In the genomic region with DNA sequence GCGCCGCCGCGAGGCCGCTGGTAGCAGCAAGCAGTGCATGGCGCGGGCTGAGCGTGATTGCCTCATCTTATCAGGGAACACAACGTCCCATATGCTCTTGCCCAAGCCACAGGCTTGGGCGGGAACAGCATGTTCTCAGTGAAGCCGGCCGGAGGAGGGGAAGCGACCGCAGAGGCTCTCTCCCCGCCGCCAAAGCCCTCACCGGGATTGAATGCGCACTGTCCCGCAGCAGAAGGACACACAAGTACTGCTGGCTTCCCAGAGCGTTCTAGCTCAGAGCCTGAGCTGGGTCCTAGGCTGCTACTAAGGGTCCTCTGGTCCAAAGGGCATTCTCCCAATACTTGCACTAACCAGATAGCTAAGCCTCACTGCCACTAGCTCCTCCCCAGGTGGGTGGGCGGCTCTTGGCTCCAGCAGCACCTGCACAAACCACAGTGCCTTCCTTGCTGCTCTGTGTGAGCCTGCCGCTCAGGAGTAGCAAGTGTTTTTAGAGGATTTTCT, we compare ENCODE assay signal across 8 mouse cellular contexts. TPM values are rescaled to one million over a fixed set of nuclear protein-coding genes. Genes with fewer than 3 reads are reported as not detected.
DNase-seq lines count a peak whose midpoint lies in the region; ATAC-seq and TF ChIP-seq lines count a peak whose summit lies in the region.

No protein-coding gene starts in this region.

- peak overlapping the region; percentile 98 for H3K27ac ChIP-seq in brown adipose tissue, adult 24 weeks (replicated peaks; ENCODE audit: low read depth, low read length)
- 0 out of 2 replicates have a peak overlapping the region, but pooled peaks have one; percentile 24 for H3K27ac ChIP-seq in heart, embryonic 11.5 days (ENCODE audit: low read depth, low read length)
- peak overlapping the region; percentile 79 for H3K27ac ChIP-seq in kidney, embryonic 16.5 days (ENCODE audit: low read length)
- peak overlapping the region; percentile 98 for H3K27ac ChIP-seq in liver, adult 2 months (replicated peaks; ENCODE audit: insufficient read depth, low read depth, low read length)

- under 1% methylated on average over 22 of the region's 22 CpGs for WGBS in heart, embryonic 11.5 days (ENCODE audit: insufficient replicate concordance)
- 2% methylated on average over 22 of the region's 22 CpGs for WGBS in kidney, embryonic 16.5 days
- WGBS in liver, adult 2 months: under 1% methylated on average over 22 of the region's 22 CpGs

- peak overlapping the region; percentile 78 for H3K4me2 ChIP-seq in heart, embryonic 11.5 days
- H3K4me2 ChIP-seq in kidney, embryonic 16.5 days (replicated peaks; ENCODE audit: low read depth, low read length): peak overlapping the region; percentile 78

- no peaks in the 10 kb centered on the region for H3K36me3 ChIP-seq in heart, embryonic 11.5 days (ENCODE audit: control insufficient read depth, insufficient read depth, low read length)
- H3K36me3 ChIP-seq in kidney, embryonic 16.5 days (ENCODE audit: insufficient read depth, low read length): no peaks in the 10 kb centered on the region
- no peaks in the 10 kb centered on the region for H3K36me3 ChIP-seq in liver, adult 2 months (ENCODE audit: control insufficient read depth, insufficient read depth, low read length)

- H3K79me2 ChIP-seq in liver, adult 2 months (ENCODE audit: control insufficient read depth, insufficient read depth, low read length): peaks cover 41% of the 10 kb centered on the region; the same call in 1 of the 2 replicates

- DNase-seq in CD4-positive helper T cell, adult 2 months (ENCODE audit: low read depth, low spot score): peak; percentile 74
- DNase-seq in liver, adult 2 months (ENCODE audit: extremely low read depth, low read depth, low spot score): peak; percentile 95
- DNase-seq in spleen, postnatal 36 days (ENCODE audit: low spot score in 2 of 2): peak; percentile 79 to 80

- no peaks in the 10 kb centered on the region for H3K27me3 ChIP-seq in heart, embryonic 11.5 days (ENCODE audit: control insufficient read depth, insufficient read depth, low read length)
- H3K27me3 ChIP-seq in kidney, embryonic 16.5 days (ENCODE audit: insufficient read depth, low read length): no peaks in the 10 kb centered on the region
- H3K27me3 ChIP-seq in liver, adult 2 months (ENCODE audit: control insufficient read depth, insufficient read depth, low read length): no peaks in the 10 kb centered on the region

- peak; percentile 49; the same call in 1 of the 2 replicates for TF ChIP-seq POLR2A in liver, adult 2 months (IDR thresholded peaks at IDR 0.05; ENCODE audit: extremely low read depth, insufficient read depth, low read length)

- H3K9me3 ChIP-seq in heart, embryonic 11.5 days (replicated peaks; ENCODE audit: control insufficient read depth, low read length): no peaks in the 10 kb centered on the region
- no peaks in the 10 kb centered on the region for H3K9me3 ChIP-seq in kidney, embryonic 16.5 days (ENCODE audit: low read length)

- H3K4me1 ChIP-seq in brown adipose tissue, adult 24 weeks (ENCODE audit: control insufficient read depth, insufficient read depth, insufficient read length, low read length): peaks cover 53% of the 10 kb centered on the region
- H3K4me1 ChIP-seq in heart, embryonic 11.5 days (ENCODE audit: control insufficient read depth, insufficient read depth, low read length): peaks cover 9% of the 10 kb centered on the region
- H3K4me1 ChIP-seq in kidney, embryonic 16.5 days (ENCODE audit: insufficient read depth, low read length): peaks cover 23% of the 10 kb centered on the region
- H3K4me1 ChIP-seq in liver, adult 2 months (ENCODE audit: control insufficient read depth, insufficient read depth, low read length): peaks cover 44% of the 10 kb centered on the region

- H3K9ac ChIP-seq in heart, embryonic 11.5 days (ENCODE audit: low read depth, low read length): peak overlapping the region; percentile 66
- H3K9ac ChIP-seq in kidney, embryonic 16.5 days (replicated peaks; ENCODE audit: low read length): peak overlapping the region; percentile 70
- H3K9ac ChIP-seq in liver, adult 2 months (ENCODE audit: low read depth, low read length): peak overlapping the region; percentile 81

- TF ChIP-seq CTCF in liver, adult 2 months (IDR thresholded peaks at IDR 0.05; ENCODE audit: low read depth, low read length): peak; percentile 50

- ATAC-seq in erythroid progenitor cell, adult 5-6 weeks (replicated peaks; ENCODE audit: low FRiP score, poor library complexity, severe bottlenecking): peak; percentile 97
- ATAC-seq in heart, embryonic 11.5 days (replicated peaks; ENCODE audit: insufficient number of reproducible peaks, low FRiP score, low TSS enrichment): peak; percentile 75
- peak; percentile 92 for ATAC-seq in kidney, embryonic 16.5 days (ENCODE audit: low FRiP score, low TSS enrichment)
- peak; percentile 78 for ATAC-seq in monocyte, adult 5-6 weeks (replicated peaks; ENCODE audit: insufficient number of reproducible peaks, low FRiP score, low TSS enrichment, poor library complexity, severe bottlenecking)

- H3K4me3 ChIP-seq in brown adipose tissue, adult 24 weeks (ENCODE audit: insufficient read depth, low read depth, low read length): peak overlapping the region; percentile 47
- H3K4me3 ChIP-seq in heart, embryonic 11.5 days (ENCODE audit: low read depth, low read length): peak overlapping the region; percentile 37
- H3K4me3 ChIP-seq in kidney, embryonic 16.5 days (ENCODE audit: low read length): peak overlapping the region; percentile 43
- peak overlapping the region; percentile 41 for H3K4me3 ChIP-seq in liver, adult 2 months (ENCODE audit: insufficient read depth, low read depth, low read length)

RNA-seq across cellular contexts. Expression of a gene that starts 19.6 kb away (rescaled TPM):
- polyA plus RNA-seq in brown adipose tissue, adult 24 weeks (2012; ENCODE audit: insufficient read depth, insufficient read length, missing spikeins): not detected in 2 replicates
- total RNA-seq in erythroid progenitor cell, adult 5-6 weeks (2015; ENCODE audit: low replicate concordance): not detected in 2 replicates
- total RNA-seq in erythroid progenitor cell, adult 5-6 weeks (2017; ENCODE audit: low replicate concordance): not detected in 2 replicates
- polyA plus RNA-seq in heart, embryonic 11.5 days (2014; fragmentation: Nextera tagmentation; extraction: Ambion mirVana): not detected in 2 replicates
- not detected in 2 replicates for polyA plus RNA-seq in kidney, embryonic 16.5 days (2015; fragmentation: Nextera tagmentation; extraction: Ambion mirVana)
- total RNA-seq in liver, adult 2 months (2014; rRNA removed): 0.09 TPM in 1 of 2 replicates, not detected in the other
- not detected in 2 replicates for polyA plus RNA-seq in liver, adult 2 months (2012; rRNA removed)
- total RNA-seq in monocyte, adult 5-6 weeks (2017): 0.58 TPM in 1 of 3 replicates, not detected in the others

RNA-seq across cellular contexts. Expression of a gene that starts 41.7 kb away (rescaled TPM):
- 13.6 and 24.0 TPM in 2 replicates for polyA plus RNA-seq in brown adipose tissue, adult 24 weeks (2012; ENCODE audit: insufficient read depth, insufficient read length, missing spikeins)
- total RNA-seq in erythroid progenitor cell, adult 5-6 weeks (2015; ENCODE audit: low replicate concordance): 41.8 and 46.9 TPM in 2 replicates
- total RNA-seq in erythroid progenitor cell, adult 5-6 weeks (2017; ENCODE audit: low replicate concordance): 53.8 and 60.1 TPM in 2 replicates
- 16.3 and 18.8 TPM in 2 replicates for polyA plus RNA-seq in heart, embryonic 11.5 days (2014; fragmentation: Nextera tagmentation; extraction: Ambion mirVana)
- 23.2 and 23.7 TPM in 2 replicates for polyA plus RNA-seq in kidney, embryonic 16.5 days (2015; fragmentation: Nextera tagmentation; extraction: Ambion mirVana)
- total RNA-seq in liver, adult 2 months (2014; rRNA removed): 26.2 and 26.4 TPM in 2 replicates
- 14.1 and 19.8 TPM in 2 replicates for polyA plus RNA-seq in liver, adult 2 months (2012; rRNA removed)
- 106 to 183 TPM (median 115 TPM) in 3 replicates for total RNA-seq in monocyte, adult 5-6 weeks (2017)

Comparison
In these comparisons a context has a peak if more than half of its experiments do, and no peak if none do; other contexts are left out.
1. Peak in every context shown above with its lines: DNase-seq, ATAC-seq, H3K4me3 ChIP-seq and H3K27ac ChIP-seq.
2. H3K27ac ChIP-seq: peak in every context shown above with its lines; median percentile 98 in brown adipose tissue, adult 24 weeks; 98 in liver, adult 2 months; 79 in kidney, embryonic 16.5 days; 24 in heart, embryonic 11.5 days.